Mouse (Mus musculus): ENCODE measurements around the gene Slc7a7. TPM values are rescaled to one million over a fixed set of nuclear protein-coding genes. Genes with fewer than 3 reads are reported as not detected.

The Slc7a7 gene
- total and polyA plus RNA-seq, 3 experiments, result 20.1 to 65.6 TPM; not detected in 1

- no peak for TF ChIP-seq CTCF (IDR thresholded peaks at IDR 0.05 in 2 of 3, conservative IDR thresholded peaks at IDR 0.05 in 1 of 3; ENCODE audit: control insufficient read depth in 1 of 3, insufficient read depth in 1 of 3, low read depth in 2 of 3, low read length in 3 of 3, poor library complexity in 1 of 3, severe bottlenecking in 1 of 3)
- no peak for TF ChIP-seq MYB (IDR thresholded peaks at IDR 0.05; ENCODE audit: low read depth, low read length)
- no peak for TF ChIP-seq TAL1 (IDR thresholded peaks at IDR 0.05; ENCODE audit: low read length)
- no peak for TF ChIP-seq UBTF (IDR thresholded peaks at IDR 0.05; ENCODE audit: borderline replicate concordance, insufficient read depth, low read depth, low read length)
- no peak for TF ChIP-seq ZNF384 (IDR thresholded peaks at IDR 0.05; ENCODE audit: low read depth, low read length)
- Histone ChIP-seq H3K9ac (ENCODE audit: control insufficient read depth, low read depth, low read length, poor library complexity, severe bottlenecking) (no peak overlapping the region), H3K9me3 (replicated peaks; ENCODE audit: insufficient read depth, low read length) (no peaks in the 10 kb centered on the region), H3K4me1 (ENCODE audit: control insufficient read depth in 1 of 2, insufficient read depth in 2 of 2, low read length in 2 of 2) (peaks cover 0 to 3% of the 10 kb centered on the region in 2 experiments; a peak in 2 of 4 replicates), H3K36me3 (ENCODE audit: control insufficient read depth in 1 of 2, insufficient read depth in 2 of 2, low read length in 2 of 2) (no peaks in the 10 kb centered on the region), H3K27ac (ENCODE audit: control insufficient read depth, low read depth, low read length) (no peak overlapping the region), H3K4me3 (ENCODE audit: control insufficient read depth in 1 of 2, insufficient read depth in 1 of 2, low read depth in 2 of 2, low read length in 2 of 2) (no peak overlapping the region), H3K79me2 (ENCODE audit: control insufficient read depth, insufficient read depth, low read length, poor library complexity) (no peaks in the 10 kb centered on the region), H3K27me3 (ENCODE audit: control insufficient read depth in 1 of 2, insufficient read depth in 2 of 2, low read length in 2 of 2) (no peaks in the 10 kb centered on the region)
- DNase-seq (ENCODE audit: low read depth, low spot score), result no peak
Measured at GRCm38 (mm10) chr14:54439155-54439554, 21.6 kb upstream of the Slc7a7 start.

DNA sequence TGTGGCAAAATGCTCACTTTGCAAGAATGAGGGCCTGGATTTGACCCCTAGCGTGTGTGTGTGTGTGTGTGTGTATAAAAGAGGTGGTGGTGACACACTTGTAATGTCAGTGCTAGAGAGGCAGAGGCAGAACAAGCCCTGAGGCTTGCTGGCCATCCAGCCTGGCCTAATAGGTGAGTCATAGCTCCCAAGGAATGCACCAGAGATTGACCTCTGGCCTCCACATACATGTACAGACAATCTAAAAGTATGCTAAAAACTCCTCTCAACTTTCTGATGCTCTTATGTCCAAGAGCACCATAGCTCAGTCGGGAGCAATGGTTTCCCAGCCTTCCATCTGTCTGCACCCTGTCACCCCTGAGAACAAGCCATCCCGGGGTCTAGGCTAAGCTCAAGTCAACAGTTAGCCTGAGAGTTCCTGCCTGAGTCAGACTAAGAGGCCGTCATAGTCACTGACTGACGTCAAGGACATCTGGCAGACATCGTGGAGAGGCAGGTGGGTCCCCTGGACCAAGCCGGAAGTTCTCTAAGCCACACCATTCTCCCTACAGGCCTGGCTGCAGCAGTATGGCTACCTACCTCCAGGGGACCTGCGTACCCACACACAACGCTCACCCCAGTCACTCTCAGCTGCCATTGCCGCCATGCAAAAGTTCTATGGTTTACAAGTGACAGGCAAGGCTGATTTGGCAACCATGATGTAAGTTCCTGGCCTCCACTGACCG, 17.8 kb upstream of the Slc7a7 start:
- Histone ChIP-seq H3K4me3 (ENCODE audit: control insufficient read depth in 1 of 2, insufficient read depth in 1 of 2, low read depth in 2 of 2, low read length in 2 of 2) (no peak overlapping the region), H3K27ac (ENCODE audit: control insufficient read depth, low read depth, low read length) (no peak overlapping the region), H3K79me2 (ENCODE audit: control insufficient read depth, insufficient read depth, low read length, poor library complexity) (peaks cover 16% of the 10 kb centered on the region), H3K27me3 (ENCODE audit: control insufficient read depth in 1 of 2, insufficient read depth in 2 of 2, low read length in 2 of 2) (no peaks in the 10 kb centered on the region), H3K4me1 (ENCODE audit: control insufficient read depth in 1 of 2, insufficient read depth in 2 of 2, low read length in 2 of 2) (peaks cover 0 to 2% of the 10 kb centered on the region in 2 experiments; a peak in 2 of 4 replicates), H3K36me3 (ENCODE audit: control insufficient read depth in 1 of 2, insufficient read depth in 2 of 2, low read length in 2 of 2) (peaks cover 0 to 5% of the 10 kb centered on the region in 2 experiments; a peak in 1 of 4 replicates), H3K9me3 (replicated peaks; ENCODE audit: insufficient read depth, low read length) (no peaks in the 10 kb centered on the region), H3K9ac (ENCODE audit: control insufficient read depth, low read depth, low read length, poor library complexity, severe bottlenecking) (no peak overlapping the region)
- DNase-seq (ENCODE audit: low read depth, low spot score), result no peak
- TF ChIP-seq CTCF (IDR thresholded peaks at IDR 0.05 in 2 of 3, conservative IDR thresholded peaks at IDR 0.05 in 1 of 3; ENCODE audit: control insufficient read depth in 1 of 3, insufficient read depth in 1 of 3, low read depth in 2 of 3, low read length in 3 of 3, poor library complexity in 1 of 3, severe bottlenecking in 1 of 3), result no peak

- Histone ChIP-seq H3K4me1 (ENCODE audit: control insufficient read depth in 1 of 2, insufficient read depth in 2 of 2, low read length in 2 of 2) (peaks cover 0 to 9% of the 10 kb centered on the region in 2 experiments; a peak in 2 of 4 replicates), H3K27me3 (ENCODE audit: control insufficient read depth in 1 of 2, insufficient read depth in 2 of 2, low read length in 2 of 2) (no peaks in the 10 kb centered on the region), H3K79me2 (ENCODE audit: control insufficient read depth, insufficient read depth, low read length, poor library complexity) (peaks cover 19% of the 10 kb centered on the region), H3K36me3 (ENCODE audit: control insufficient read depth in 1 of 2, insufficient read depth in 2 of 2, low read length in 2 of 2) (peaks cover 0 to 13% of the 10 kb centered on the region in 2 experiments; a peak in 1 of 4 replicates), H3K9me3 (replicated peaks; ENCODE audit: insufficient read depth, low read length) (no peaks in the 10 kb centered on the region), H3K4me3 (ENCODE audit: control insufficient read depth in 1 of 2, insufficient read depth in 1 of 2, low read depth in 2 of 2, low read length in 2 of 2) (no peak overlapping the region), H3K27ac (ENCODE audit: control insufficient read depth, low read depth, low read length) (no peak overlapping the region), H3K9ac (ENCODE audit: control insufficient read depth, low read depth, low read length, poor library complexity, severe bottlenecking) (no peak overlapping the region)
- DNase-seq (ENCODE audit: low read depth, low spot score), result no peak
- no peak for TF ChIP-seq MEF2A (IDR thresholded peaks at IDR 0.05; ENCODE audit: extremely low read depth, insufficient replicate concordance, low read depth, low read length, poor library complexity, severe bottlenecking)
Measured at GRCm38 (mm10) chr14:54433941-54434531, 16.5 kb upstream of the Slc7a7 start.
